Mouse (Mus musculus) 3T3-L1 (cell line): ENCODE measurements around the gene Bin2.

Experiments
- DNase-seq: peaks from one replicate; pipeline ENCODE4 v3.0.0-alpha.2; 2015; ENCODE audit warnings: low read depth, low spot score

Bin2 gene

GRCm38 (mm10) chr15:100683041-100683440, 13.7 kb upstream of the Bin2 start:
- DNase-seq: peak; percentile 96

GRCm38 (mm10) chr15:100681770-100682169, 12.4 kb upstream of the Bin2 start:
- DNase-seq: no peak

GRCm38 (mm10) chr15:100680381-100680780, 11.0 kb upstream of the Bin2 start:
- no peak for DNase-seq

GRCm38 (mm10) chr15:100679005-100679404, 9.7 kb upstream of the Bin2 start:
- DNase-seq: no peak

GRCm38 (mm10) chr15:100678581-100678980, 9.2 kb upstream of the Bin2 start:
- DNase-seq: no peak

GRCm38 (mm10) chr15:100677675-100678074, 8.3 kb upstream of the Bin2 start:
- no peak for DNase-seq

- DNase-seq: peak; percentile 22
These were observed 7.2 kb upstream of the Bin2 start for GRCm38 (mm10) chr15:100676521-100676920.

GRCm38 (mm10) chr15:100675486-100675885, 6.1 kb upstream of the Bin2 start:
- DNase-seq: no peak

- DNase-seq: no peak
These were observed 5.2 kb upstream of the Bin2 start for GRCm38 (mm10) chr15:100674566-100674965.

- DNase-seq: no peak
These were observed 4.4 kb upstream of the Bin2 start for GRCm38 (mm10) chr15:100673585-100674391.

- no peak for DNase-seq
These were observed 1.5 kb upstream of the Bin2 start for GRCm38 (mm10) chr15:100670833-100671232.

- DNase-seq: no peak
These were observed 651 bp upstream of the Bin2 start for GRCm38 (mm10) chr15:100670004-100670403.

GRCm38 (mm10) chr15:100667871-100668545, 1.3 kb downstream of the Bin2 start:
- no peak for DNase-seq

- DNase-seq: no peak
These were observed 1.9 kb downstream of the Bin2 start for GRCm38 (mm10) chr15:100667420-100667819.

- DNase-seq: no peak
These were observed 2.5 kb downstream of the Bin2 start for GRCm38 (mm10) chr15:100666851-100667250.

GRCm38 (mm10) chr15:100666219-100666696, 3.1 kb downstream of the Bin2 start:
- no peak for DNase-seq

GRCm38 (mm10) chr15:100665411-100666218, 3.7 kb downstream of the Bin2 start:
- no peak for DNase-seq

- no peak for DNase-seq
These were observed 4.5 kb downstream of the Bin2 start for GRCm38 (mm10) chr15:100664813-100665274.

GRCm38 (mm10) chr15:100660805-100661204, 8.5 kb downstream of the Bin2 start:
- DNase-seq: no peak

- DNase-seq: no peak
These were observed 9.0 kb downstream of the Bin2 start for GRCm38 (mm10) chr15:100660306-100660705.

- no peak for DNase-seq
These were observed 14.2 kb downstream of the Bin2 start for GRCm38 (mm10) chr15:100655201-100655600.

GRCm38 (mm10) chr15:100654271-100654670, 15.1 kb downstream of the Bin2 start:
- DNase-seq: no peak
